23 mouse cellular contexts compared by ENCODE assay signal in genomic region chr3:84827617-84828016, GRCm38 (mm10). TPM values are rescaled to one million over a fixed set of nuclear protein-coding genes. Genes with fewer than 3 reads are reported as not detected.
A peak's percentile ranks its signal among the peaks of the same experiment; 100 is the strongest.
DNase-seq lines count a peak whose midpoint lies in the region; ATAC-seq and TF ChIP-seq lines count a peak whose summit lies in the region.
"Had no signal": no experiment of that assay in that cellular context is flagged by ENCODE, and none has a peak within 500 bp of the region (broad histone marks: within the 10 kb centered on the region; RNA-seq: fewer than 3 reads in every experiment).

No protein-coding gene starts in this region.

- H3K4me3 ChIP-seq in spleen, adult 2 months (ENCODE audit: extremely low read depth, insufficient read depth, insufficient read length), result peak overlapping the region; percentile 31; the same call in 1 of the 2 replicates
- H3K4me3 ChIP-seq in macrophage (ENCODE audit: inconsistent target), result no peak overlapping the region
- no peak overlapping the region for H3K4me3 ChIP-seq in forebrain, embryonic 10.5 days
- no peak overlapping the region for H3K4me3 ChIP-seq in hindbrain, embryonic 11.5 days (ENCODE audit: low read depth, low read length)
- H3K4me3 ChIP-seq: embryonic facial prominence, embryonic 12.5 days; erythroblast, embryonic 14.5 days; hindbrain, embryonic 12.5 days; limb, embryonic 13.5 days; liver, embryonic 13.5 days; lung, embryonic 15.5 days; midbrain, embryonic 15.5 days; neural tube, embryonic 15.5 days had no signal

- H3K27me3 ChIP-seq in spleen, adult 2 months (ENCODE audit: control insufficient read depth, insufficient read depth, low read length), result no peaks in the 10 kb centered on the region
- no peaks in the 10 kb centered on the region for H3K27me3 ChIP-seq in forebrain, embryonic 10.5 days (ENCODE audit: poor library complexity, severe bottlenecking)
- H3K27me3 ChIP-seq in hindbrain, embryonic 11.5 days (ENCODE audit: control insufficient read depth, insufficient read depth, low read length), result no peaks in the 10 kb centered on the region
- H3K27me3 ChIP-seq: embryonic facial prominence, embryonic 12.5 days; hindbrain, embryonic 12.5 days; limb, embryonic 13.5 days; liver, embryonic 13.5 days; lung, embryonic 15.5 days; midbrain, embryonic 15.5 days; neural tube, embryonic 15.5 days had no signal

- no peak for TF ChIP-seq CTCF in spleen, adult 2 months (IDR thresholded peaks at IDR 0.05; ENCODE audit: extremely low read depth, insufficient read depth, insufficient read length, insufficient replicate concordance)

- no peaks in the 10 kb centered on the region for H3K36me3 ChIP-seq in spleen, adult 2 months (ENCODE audit: control insufficient read depth, insufficient read depth, low read length)
- no peaks in the 10 kb centered on the region for H3K36me3 ChIP-seq in macrophage (ENCODE audit: inconsistent target)
- H3K36me3 ChIP-seq in forebrain, embryonic 10.5 days (replicated peaks), result no peaks in the 10 kb centered on the region; the same call in 1 of the 2 replicates
- no peaks in the 10 kb centered on the region for H3K36me3 ChIP-seq in hindbrain, embryonic 11.5 days (ENCODE audit: control insufficient read depth, insufficient read depth, low read length)
- H3K36me3 ChIP-seq: embryonic facial prominence, embryonic 12.5 days; hindbrain, embryonic 12.5 days; limb, embryonic 13.5 days; liver, embryonic 13.5 days; lung, embryonic 15.5 days; midbrain, embryonic 15.5 days; neural tube, embryonic 15.5 days had no signal

- H3K4me2 ChIP-seq in hindbrain, embryonic 11.5 days (replicated peaks; ENCODE audit: low read depth, low read length), result no peak overlapping the region
- H3K4me2 ChIP-seq: embryonic facial prominence, embryonic 12.5 days; hindbrain, embryonic 12.5 days; limb, embryonic 13.5 days; liver, embryonic 13.5 days; lung, embryonic 15.5 days; midbrain, embryonic 15.5 days; neural tube, embryonic 15.5 days had no signal

- 31% methylated on average over 4 of the region's 4 CpGs for WGBS in spleen, adult 2 months
- WGBS in macrophage (ENCODE audit: missing documents), result 24% methylated on average over 3 of the region's 4 CpGs
- 93% methylated on average over 4 of the region's 4 CpGs for WGBS in forebrain, embryonic 10.5 days
- 89% methylated on average over 4 of the region's 4 CpGs for WGBS in hindbrain, embryonic 11.5 days

- peaks cover 5% of the 10 kb centered on the region for H3K4me1 ChIP-seq in spleen, adult 2 months (ENCODE audit: control insufficient read depth, insufficient read depth, insufficient read length)
- peaks cover 6% of the 10 kb centered on the region; the same call in 1 of the 2 replicates for H3K4me1 ChIP-seq in forebrain, embryonic 10.5 days
- no peaks in the 10 kb centered on the region for H3K4me1 ChIP-seq in hindbrain, embryonic 11.5 days (replicated peaks; ENCODE audit: control insufficient read depth, insufficient read depth, low read length)
- H3K4me1 ChIP-seq: embryonic facial prominence, embryonic 12.5 days; limb, embryonic 13.5 days; lung, embryonic 15.5 days; neural tube, embryonic 15.5 days had no signal

- no peak for DNase-seq in spleen, adult 2 months (ENCODE audit: low read depth in 1 of 2, low spot score in 2 of 2)
- DNase-seq in spleen, postnatal 4 days (ENCODE audit: low spot score in 2 of 2), result no peak
- no peak for DNase-seq in forebrain, embryonic 10.5 days (ENCODE audit: extremely low spot score, low spot score)
- DNase-seq in thymus, postnatal 0 days (ENCODE audit: low spot score), result no peak
- no peak for DNase-seq in hindbrain, embryonic 11.5 days (ENCODE audit: low spot score)
- DNase-seq: cerebellum, adult 9-10 months; gastrocnemius, postnatal 36 days; kidney, adult 8-10 months; kidney, postnatal 14 days; liver, embryonic 13.5 days; right cerebral cortex, postnatal 14 days; thymus, postnatal 36 days had no signal

- no peaks in the 10 kb centered on the region for H3K9me3 ChIP-seq in forebrain, embryonic 10.5 days
- H3K9me3 ChIP-seq in hindbrain, embryonic 11.5 days (ENCODE audit: control insufficient read depth, low read length), result no peaks in the 10 kb centered on the region
- H3K9me3 ChIP-seq: embryonic facial prominence, embryonic 12.5 days; G1E; hindbrain, embryonic 12.5 days; limb, embryonic 13.5 days; liver, embryonic 13.5 days; lung, embryonic 15.5 days; midbrain, embryonic 15.5 days; neural tube, embryonic 15.5 days had no signal

- peak overlapping the region; percentile 85 for H3K27ac ChIP-seq in spleen, adult 2 months (ENCODE audit: insufficient read depth, low read length)
- peak overlapping the region; percentile 56 for H3K27ac ChIP-seq in macrophage
- H3K27ac ChIP-seq in forebrain, embryonic 10.5 days, result no peak overlapping the region
- H3K27ac ChIP-seq in hindbrain, embryonic 11.5 days (ENCODE audit: low read depth, low read length), result no peak overlapping the region
- H3K27ac ChIP-seq: embryonic facial prominence, embryonic 12.5 days; hindbrain, embryonic 12.5 days; limb, embryonic 13.5 days; liver, embryonic 13.5 days; lung, embryonic 15.5 days; midbrain, embryonic 15.5 days; neural tube, embryonic 15.5 days had no signal

- H3K9ac ChIP-seq in hindbrain, embryonic 11.5 days (ENCODE audit: low read depth, low read length), result no peak overlapping the region
- H3K9ac ChIP-seq: embryonic facial prominence, embryonic 12.5 days; hindbrain, embryonic 12.5 days; limb, embryonic 13.5 days; liver, embryonic 13.5 days; lung, embryonic 15.5 days; midbrain, embryonic 15.5 days; neural tube, embryonic 15.5 days had no signal

- no peak for TF ChIP-seq POLR2A in spleen, adult 2 months (IDR thresholded peaks at IDR 0.05; ENCODE audit: low read depth, low read length)

- H3K79me2 ChIP-seq in macrophage (ENCODE audit: inconsistent target), result peaks cover 97% of the 10 kb centered on the region

- peak; percentile 67 for ATAC-seq in activated CD4-positive, CD25-positive, alpha-beta regulatory T cell, adult 4 months
- no peak for ATAC-seq in hindbrain, embryonic 11.5 days (ENCODE audit: low FRiP score)
- ATAC-seq: forebrain, embryonic 14.5 days; midbrain, embryonic 15.5 days had no signal

RNA-seq across cellular contexts. Expression of gene Fbxw7, which starts 12.5 kb away (rescaled TPM):
- 2.8 and 3.4 TPM in 2 replicates for polyA plus RNA-seq in spleen, adult 2 months (2012; rRNA removed)
- polyA plus RNA-seq in activated CD4-positive, CD25-positive, alpha-beta regulatory T cell, adult 4 months (2017; shearing (Covaris generic)), result 10 to 100 TPM; 15.0 to 18.8 TPM
- total RNA-seq in macrophage (2018; cell fraction: chromatin; rRNA removed), result 10 to 100 TPM; 12.8 to 96.2 (median 58.5) TPM
- total RNA-seq in macrophage (2018; cell fraction: cytosol; rRNA removed), result 10 to 100 TPM in 25 of 26 experiments, 1 to 10 TPM in 1; 7.7 to 33.3 (median 20.9) TPM
- 10 to 100 TPM; 20.8 to 79.1 (median 49.0) TPM for total RNA-seq in macrophage (2018; cell fraction: nucleus; rRNA removed)
- polyA plus RNA-seq in macrophage (2018), result 8.8 to 24.4 TPM (median 13.3 TPM) in 3 replicates
- polyA plus RNA-seq in forebrain, embryonic 10.5 days (2016; fragmentation: Nextera tagmentation; extraction: Ambion mirVana), result 11.7 and 11.9 TPM in 2 replicates
- polyA plus RNA-seq in thymus, postnatal 0 days (2015; fragmentation: Nextera tagmentation; extraction: Ambion mirVana), result 15.0 and 18.2 TPM in 2 replicates
- polyA plus RNA-seq in hindbrain, embryonic 11.5 days (2014; fragmentation: Nextera tagmentation; extraction: Ambion mirVana), result 18.7 and 21.1 TPM in 2 replicates

Comparison
In these comparisons a context has a peak if more than half of its experiments do, and no peak if none do; other contexts are left out.
1. H3K27ac ChIP-seq: peak in spleen, adult 2 months (single experiment) and macrophage (single experiment); none in forebrain, embryonic 10.5 days (single experiment) and hindbrain, embryonic 11.5 days (single experiment).